Mouse (Mus musculus): ENCODE data around the gene Slc9a1. TPM values are rescaled to one million over a fixed set of nuclear protein-coding genes. Genes with fewer than 3 reads are reported as not detected.

Slc9a1 gene
- polyA plus RNA-seq, 1 experiment from 2014 or later = 5.8 TPM

GRCm38 (mm10) chr4:133432560-133433171 lies 63.2 kb downstream of the Slc9a1 start:
- no peaks in the 10 kb centered on the region for H3K9me3 ChIP-seq (ENCODE audit: control insufficient read depth, low read length)
- peak overlapping the region; percentile 15; the same call in 1 of the 2 replicates for H3K4me3 ChIP-seq (ENCODE audit: low read depth, low read length)
- ATAC-seq (ENCODE audit: low FRiP score) = no peak
- H3K27ac ChIP-seq (ENCODE audit: low read depth, low read length) = 0 out of 2 replicates have a peak overlapping the region, but pooled peaks have one; percentile 39
- peaks cover 2% of the 10 kb centered on the region; the same call in 1 of the 2 replicates for H3K4me1 ChIP-seq (replicated peaks; ENCODE audit: control insufficient read depth, insufficient read depth, low read length)
- no peak overlapping the region for H3K9ac ChIP-seq (ENCODE audit: low read depth, low read length)
- 28% methylated on average over 17 of the region's 17 CpGs for WGBS
- no peaks in the 10 kb centered on the region for H3K27me3 ChIP-seq (ENCODE audit: control insufficient read depth, insufficient read depth, low read length)
- no peak overlapping the region for H3K4me2 ChIP-seq (replicated peaks; ENCODE audit: low read depth, low read length)
- H3K36me3 ChIP-seq (ENCODE audit: control insufficient read depth, insufficient read depth, low read length) = no peaks in the 10 kb centered on the region
- peak; percentile 57 for DNase-seq (ENCODE audit: low spot score)

DNA sequence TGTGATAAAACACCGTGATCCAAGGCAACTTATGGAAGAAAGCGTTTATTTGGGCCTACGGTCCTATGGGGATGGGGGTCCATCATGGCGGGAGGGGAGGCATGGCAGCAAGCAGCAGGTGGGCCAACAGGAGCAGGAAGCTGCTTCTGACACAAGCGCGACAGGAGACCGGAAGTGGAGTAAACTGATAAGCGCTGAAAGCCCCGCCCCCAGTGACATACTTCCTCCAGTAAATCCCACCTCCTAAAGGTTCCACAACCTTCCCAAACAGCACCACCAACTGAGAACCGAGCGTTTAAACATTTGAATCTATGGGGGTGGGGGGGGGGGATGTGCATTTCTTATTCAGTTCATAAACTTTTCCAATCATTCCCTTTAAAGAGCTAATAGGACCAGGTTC lies 66.4 kb downstream of the Slc9a1 start:
- Histone ChIP-seq H3K4me2 (replicated peaks; ENCODE audit: low read depth, low read length) (no peak overlapping the region), H3K9me3 (ENCODE audit: control insufficient read depth, low read length) (no peaks in the 10 kb centered on the region), H3K9ac (ENCODE audit: low read depth, low read length) (no peak overlapping the region), H3K36me3 (ENCODE audit: control insufficient read depth, insufficient read depth, low read length) (no peaks in the 10 kb centered on the region), H3K4me3 (ENCODE audit: low read depth, low read length) (no peak overlapping the region), H3K4me1 (replicated peaks; ENCODE audit: control insufficient read depth, insufficient read depth, low read length) (peaks cover 13% of the 10 kb centered on the region), H3K27me3 (ENCODE audit: control insufficient read depth, insufficient read depth, low read length) (no peaks in the 10 kb centered on the region), H3K27ac (ENCODE audit: low read depth, low read length) (no peak overlapping the region)
- ATAC-seq (ENCODE audit: low FRiP score) = no peak
- WGBS = 94% methylated on average over 11 of the region's 11 CpGs
- no peak for DNase-seq (ENCODE audit: low spot score)

DNA sequence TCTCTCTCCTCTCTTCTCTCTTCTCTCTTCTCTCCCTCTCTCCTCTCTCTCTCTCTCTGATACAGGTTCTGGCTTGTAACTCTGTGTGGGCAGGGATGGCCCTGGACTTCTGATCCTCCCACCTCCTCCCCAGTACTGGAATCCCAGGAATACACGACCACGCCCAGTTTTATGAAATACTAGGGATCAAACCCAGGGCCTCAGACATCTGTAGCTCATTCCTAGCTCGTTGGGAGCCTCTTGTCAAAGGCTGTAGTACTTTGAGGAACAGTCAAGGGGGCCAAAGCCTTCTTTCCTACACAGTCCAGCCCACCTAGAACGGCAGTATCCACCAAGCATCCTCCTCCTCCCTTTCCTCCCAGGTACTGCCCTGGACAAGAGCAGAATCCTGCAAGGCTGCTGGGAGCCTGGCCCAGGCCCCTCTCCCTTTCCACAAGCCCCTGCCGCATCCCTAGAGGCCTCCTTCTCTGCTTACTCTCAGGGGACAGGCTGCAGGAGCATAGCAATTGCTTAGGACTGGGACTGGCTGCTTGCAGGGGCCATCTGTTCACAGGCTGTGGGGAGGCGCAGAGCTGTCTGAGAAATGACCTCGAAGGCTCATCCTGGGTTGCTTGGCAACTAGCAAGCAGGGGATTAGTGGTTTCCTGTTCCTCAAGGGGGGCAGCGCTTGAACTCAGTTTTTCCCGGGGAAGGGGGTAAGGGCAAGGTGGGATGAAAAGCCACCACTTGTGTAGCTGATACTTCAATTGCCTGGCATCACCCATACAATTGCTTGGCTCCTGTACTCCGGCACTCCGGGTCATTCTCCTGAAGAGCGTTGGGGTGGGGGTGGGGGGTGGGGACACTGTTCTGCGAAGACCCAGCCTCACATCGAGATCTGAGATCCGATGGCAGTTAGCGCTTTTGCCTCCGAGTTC lies 70.2 kb downstream of the Slc9a1 start:
- no peak overlapping the region for H3K4me3 ChIP-seq (ENCODE audit: low read depth, low read length)
- ATAC-seq (ENCODE audit: low FRiP score) (peak; percentile 93), DNase-seq (ENCODE audit: low spot score) (peak; percentile 75)
- peaks cover 12% of the 10 kb centered on the region; the same call in 1 of the 2 replicates for H3K4me1 ChIP-seq (replicated peaks; ENCODE audit: control insufficient read depth, insufficient read depth, low read length)
- peak overlapping the region; percentile 46; the same call in 1 of the 2 replicates for H3K9ac ChIP-seq (ENCODE audit: low read depth, low read length)
- WGBS = 9% methylated on average over 17 of the region's 17 CpGs
- no peaks in the 10 kb centered on the region for H3K36me3 ChIP-seq (ENCODE audit: control insufficient read depth, insufficient read depth, low read length)
- peak overlapping the region; percentile 58 for H3K27ac ChIP-seq (ENCODE audit: low read depth, low read length)
- no peaks in the 10 kb centered on the region for H3K27me3 ChIP-seq (ENCODE audit: control insufficient read depth, insufficient read depth, low read length)
- H3K9me3 ChIP-seq (ENCODE audit: control insufficient read depth, low read length) = no peaks in the 10 kb centered on the region
- H3K4me2 ChIP-seq (replicated peaks; ENCODE audit: low read depth, low read length) = peak overlapping the region; percentile 28

GRCm38 (mm10) chr4:133440377-133440795 lies 70.9 kb downstream of the Slc9a1 start:
- H3K4me3 ChIP-seq (ENCODE audit: low read depth, low read length) = no peak overlapping the region
- no peaks in the 10 kb centered on the region for H3K9me3 ChIP-seq (ENCODE audit: control insufficient read depth, low read length)
- peak overlapping the region; percentile 28 for H3K4me2 ChIP-seq (replicated peaks; ENCODE audit: low read depth, low read length)
- H3K36me3 ChIP-seq (ENCODE audit: control insufficient read depth, insufficient read depth, low read length) = no peaks in the 10 kb centered on the region
- DNase-seq (ENCODE audit: low spot score) (peak; percentile 53), ATAC-seq (ENCODE audit: low FRiP score) (peak; percentile 83)
- WGBS = 3% methylated on average over 6 of the region's 6 CpGs
- H3K27me3 ChIP-seq (ENCODE audit: control insufficient read depth, insufficient read depth, low read length) = no peaks in the 10 kb centered on the region
- H3K27ac ChIP-seq (ENCODE audit: low read depth, low read length) = peak overlapping the region; percentile 58
- H3K9ac ChIP-seq (ENCODE audit: low read depth, low read length) = no peak overlapping the region; the same call in 1 of the 2 replicates
- peaks cover 12% of the 10 kb centered on the region; the same call in 1 of the 2 replicates for H3K4me1 ChIP-seq (replicated peaks; ENCODE audit: control insufficient read depth, insufficient read depth, low read length)

DNA sequence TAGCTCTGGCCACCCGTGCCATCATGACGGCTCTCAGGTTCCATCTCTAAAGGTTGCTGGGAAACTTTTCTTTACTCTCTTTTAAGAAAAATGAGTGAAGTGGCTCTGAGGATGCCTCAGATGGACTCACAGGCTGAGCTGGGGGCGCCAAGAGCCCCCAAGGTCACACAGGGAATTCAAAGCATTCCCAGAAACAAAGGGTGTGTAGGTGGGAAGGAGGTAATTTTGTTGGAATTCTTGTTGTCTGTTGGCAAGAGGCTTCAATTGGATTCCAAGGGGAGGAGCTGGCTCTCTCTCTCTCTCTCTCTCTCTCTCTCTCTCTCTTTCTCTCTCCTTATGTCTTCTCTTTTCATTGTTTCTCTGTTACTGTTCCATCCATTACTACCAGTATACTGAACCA lies 72.7 kb downstream of the Slc9a1 start:
- Histone ChIP-seq H3K36me3 (ENCODE audit: control insufficient read depth, insufficient read depth, low read length) (no peaks in the 10 kb centered on the region), H3K9me3 (ENCODE audit: control insufficient read depth, low read length) (no peaks in the 10 kb centered on the region), H3K27me3 (ENCODE audit: control insufficient read depth, insufficient read depth, low read length) (no peaks in the 10 kb centered on the region), H3K4me2 (replicated peaks; ENCODE audit: low read depth, low read length) (no peak overlapping the region), H3K4me3 (ENCODE audit: low read depth, low read length) (no peak overlapping the region), H3K27ac (ENCODE audit: low read depth, low read length) (no peak overlapping the region), H3K4me1 (replicated peaks; ENCODE audit: control insufficient read depth, insufficient read depth, low read length) (peaks cover 12% of the 10 kb centered on the region; the same call in 1 of the 2 replicates), H3K9ac (ENCODE audit: low read depth, low read length) (no peak overlapping the region)
- DNase-seq (ENCODE audit: low spot score) (no peak), ATAC-seq (ENCODE audit: low FRiP score) (no peak)
- 48% methylated on average over 3 of the region's 3 CpGs for WGBS

DNA sequence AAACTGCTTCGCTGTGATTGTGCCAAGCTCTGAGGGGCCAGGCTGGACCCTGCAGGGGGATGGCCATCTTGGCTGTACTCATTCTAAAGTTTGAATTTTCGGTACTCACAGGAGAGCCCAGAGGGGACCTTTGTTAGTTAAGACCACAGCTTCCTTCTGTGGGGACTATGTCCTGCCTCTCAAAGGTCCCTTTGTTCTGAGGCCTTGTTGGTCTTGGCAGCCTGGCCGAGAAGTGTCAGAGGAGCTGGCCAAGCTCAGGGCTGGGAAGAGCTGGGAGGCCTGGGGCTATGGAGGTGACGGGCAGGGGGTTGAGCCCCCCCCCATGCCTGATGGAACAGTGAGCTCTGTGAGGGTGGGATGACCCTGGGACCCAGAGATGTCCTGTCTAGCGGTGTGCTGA lies 73.6 kb downstream of the Slc9a1 start:
- Histone ChIP-seq H3K27me3 (ENCODE audit: control insufficient read depth, insufficient read depth, low read length) (no peaks in the 10 kb centered on the region), H3K9ac (ENCODE audit: low read depth, low read length) (no peak overlapping the region), H3K4me2 (replicated peaks; ENCODE audit: low read depth, low read length) (no peak overlapping the region), H3K4me1 (replicated peaks; ENCODE audit: control insufficient read depth, insufficient read depth, low read length) (peaks cover 12% of the 10 kb centered on the region; the same call in 1 of the 2 replicates), H3K27ac (ENCODE audit: low read depth, low read length) (no peak overlapping the region), H3K4me3 (ENCODE audit: low read depth, low read length) (no peak overlapping the region), H3K36me3 (ENCODE audit: control insufficient read depth, insufficient read depth, low read length) (no peaks in the 10 kb centered on the region), H3K9me3 (ENCODE audit: control insufficient read depth, low read length) (no peaks in the 10 kb centered on the region)
- DNase-seq (ENCODE audit: low spot score) (no peak), ATAC-seq (ENCODE audit: low FRiP score) (no peak)
- 43% methylated on average over 5 of the region's 5 CpGs for WGBS

DNA sequence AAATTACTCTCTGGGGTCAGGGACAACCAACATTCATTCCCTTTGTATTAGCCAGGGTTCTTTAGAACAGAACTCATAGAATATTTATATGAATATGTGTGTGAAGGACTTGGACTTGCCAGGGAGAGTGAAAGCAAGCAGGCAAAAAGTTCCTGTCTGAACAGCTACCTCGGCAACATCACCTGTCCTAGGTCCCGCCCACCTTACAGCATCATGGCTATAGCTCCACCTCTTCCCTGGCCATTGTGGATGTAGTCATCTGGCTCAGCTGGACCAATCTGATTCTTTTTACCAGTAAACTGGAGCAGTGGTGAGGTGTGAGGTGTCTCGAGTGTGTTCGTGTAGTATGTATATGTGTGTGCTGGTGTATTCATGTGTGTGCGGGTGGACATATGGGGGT lies 76.2 kb downstream of the Slc9a1 start:
- Histone ChIP-seq H3K9me3 (ENCODE audit: control insufficient read depth, low read length) (no peaks in the 10 kb centered on the region), H3K27me3 (ENCODE audit: control insufficient read depth, insufficient read depth, low read length) (no peaks in the 10 kb centered on the region), H3K4me1 (replicated peaks; ENCODE audit: control insufficient read depth, insufficient read depth, low read length) (peaks cover 7% of the 10 kb centered on the region), H3K27ac (ENCODE audit: low read depth, low read length) (no peak overlapping the region), H3K36me3 (ENCODE audit: control insufficient read depth, insufficient read depth, low read length) (no peaks in the 10 kb centered on the region), H3K9ac (ENCODE audit: low read depth, low read length) (no peak overlapping the region), H3K4me2 (replicated peaks; ENCODE audit: low read depth, low read length) (no peak overlapping the region), H3K4me3 (ENCODE audit: low read depth, low read length) (no peak overlapping the region)
- ATAC-seq (ENCODE audit: low FRiP score) (no peak), DNase-seq (ENCODE audit: low spot score) (no peak)
- 94% methylated on average over 5 of the region's 5 CpGs for WGBS

DNA sequence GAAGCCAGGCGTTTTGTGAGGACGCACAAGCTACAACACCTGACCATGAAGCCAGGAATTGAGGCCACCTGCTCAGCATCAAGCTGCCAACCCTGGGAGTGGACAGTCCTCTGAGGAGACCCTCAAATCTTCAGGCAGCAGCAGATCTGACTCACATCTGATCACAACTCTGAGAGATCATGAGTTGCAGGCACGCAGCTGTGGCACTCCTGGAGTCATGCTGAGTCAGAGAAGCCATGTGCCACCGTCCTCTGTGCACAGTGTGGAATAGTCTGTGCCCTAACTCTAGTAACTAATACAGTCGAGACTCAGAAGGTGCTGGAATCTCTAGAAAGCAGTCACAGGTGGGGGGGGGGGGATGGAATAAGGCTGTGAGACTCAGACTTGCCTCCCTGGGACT lies 77.9 kb downstream of the Slc9a1 start:
- Histone ChIP-seq H3K27me3 (ENCODE audit: control insufficient read depth, insufficient read depth, low read length) (no peaks in the 10 kb centered on the region), H3K9me3 (ENCODE audit: control insufficient read depth, low read length) (no peaks in the 10 kb centered on the region), H3K4me1 (replicated peaks; ENCODE audit: control insufficient read depth, insufficient read depth, low read length) (peaks cover 5% of the 10 kb centered on the region; the same call in 1 of the 2 replicates), H3K9ac (ENCODE audit: low read depth, low read length) (no peak overlapping the region), H3K27ac (ENCODE audit: low read depth, low read length) (no peak overlapping the region), H3K4me3 (ENCODE audit: low read depth, low read length) (no peak overlapping the region), H3K36me3 (ENCODE audit: control insufficient read depth, insufficient read depth, low read length) (no peaks in the 10 kb centered on the region), H3K4me2 (replicated peaks; ENCODE audit: low read depth, low read length) (no peak overlapping the region)
- ATAC-seq (ENCODE audit: low FRiP score) (no peak), DNase-seq (ENCODE audit: low spot score) (no peak)
- 57% methylated on average over 5 of the region's 5 CpGs for WGBS

Data from hindbrain, embryonic 11.5 days (tissue).